Mouse (Mus musculus): Measurements from ENCODE around the gene Tbc1d22a.

Gene Tbc1d22a

DNA sequence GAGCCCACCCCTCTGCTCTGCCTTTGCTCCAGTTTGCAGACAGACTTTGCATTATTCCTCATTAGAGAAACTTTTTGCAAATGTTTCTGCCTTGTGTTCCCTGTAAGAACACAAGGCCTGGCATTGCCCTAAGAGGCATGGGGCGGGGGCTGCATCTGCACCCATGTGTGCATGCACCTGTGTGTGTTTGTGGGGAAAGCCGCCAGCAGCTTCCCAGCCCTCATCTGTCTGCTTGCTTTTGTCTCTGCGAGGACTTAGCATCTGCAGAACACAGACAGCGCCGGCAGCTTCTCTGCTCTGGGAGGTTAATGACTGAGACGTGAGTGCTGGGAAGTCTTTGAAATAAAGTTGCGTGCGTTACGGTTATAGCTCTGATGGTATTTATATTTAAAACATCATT lies 120.5 kb downstream of the Tbc1d22a start:
- no peak for DNase-seq (ENCODE audit: low spot score in 2 of 2)

DNA sequence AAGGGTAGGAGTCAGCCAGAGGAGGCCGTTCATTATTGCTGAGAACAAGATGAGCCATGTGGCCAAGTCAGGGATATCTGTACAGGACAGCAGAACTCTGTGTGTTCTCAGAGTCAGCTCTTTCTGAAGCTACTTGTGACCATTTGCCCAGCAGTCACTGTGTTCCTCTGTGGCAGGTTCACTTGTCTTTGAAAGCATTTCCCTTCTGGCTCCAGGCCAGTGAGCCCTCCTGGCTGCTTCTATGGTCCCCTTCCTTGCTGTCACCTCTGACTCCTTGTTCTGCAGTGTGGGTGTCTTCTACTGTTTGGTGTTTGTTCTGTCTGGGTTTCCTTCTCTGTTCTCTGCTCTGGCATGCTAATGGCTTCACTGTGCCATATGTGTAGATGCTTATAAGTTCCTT lies 121.5 kb downstream of the Tbc1d22a start:
- DNase-seq (ENCODE audit: low spot score in 2 of 2) = no peak

DNA sequence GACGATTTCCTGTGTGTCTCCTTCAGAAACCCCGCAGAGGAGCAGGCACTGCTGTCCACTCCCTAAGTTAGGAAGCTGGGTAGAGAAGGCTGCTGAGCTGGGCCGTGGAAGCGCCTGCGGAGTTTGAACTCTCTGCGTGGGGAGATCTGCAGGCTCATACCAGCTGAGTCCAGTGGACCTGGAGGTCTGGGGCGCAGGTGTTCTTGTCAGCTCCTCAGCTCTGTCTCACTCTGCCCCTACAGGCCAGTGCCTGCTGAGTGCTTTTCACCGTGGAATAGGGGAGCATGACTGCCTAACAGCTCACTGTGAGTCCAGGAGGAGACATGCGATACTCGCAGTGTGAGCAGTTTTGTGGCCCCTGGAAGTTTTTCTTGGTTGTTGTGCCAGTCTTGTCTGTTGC lies 123.5 kb downstream of the Tbc1d22a start:
- DNase-seq (ENCODE audit: low spot score in 2 of 2) = no peak

DNA sequence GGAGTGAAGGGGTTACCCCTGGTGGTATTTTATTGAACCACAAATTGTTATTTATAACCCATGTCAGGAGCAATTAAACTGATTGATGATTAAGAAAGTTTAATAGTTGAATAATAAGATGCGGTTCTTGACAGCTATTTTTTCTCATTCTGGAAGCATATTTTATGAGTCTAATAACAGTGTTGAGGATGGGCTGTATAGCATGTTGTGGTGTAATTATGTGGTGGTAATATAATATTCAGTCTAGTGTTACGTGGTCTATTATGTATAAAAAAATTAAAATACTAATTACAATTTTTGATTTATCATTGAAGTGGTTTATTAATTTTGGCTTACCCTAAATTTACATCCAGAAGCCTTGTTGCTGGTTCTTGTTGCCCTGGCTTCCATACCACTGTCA lies 125.5 kb downstream of the Tbc1d22a start:
- DNase-seq (ENCODE audit: low spot score in 2 of 2) = no peak

DNA sequence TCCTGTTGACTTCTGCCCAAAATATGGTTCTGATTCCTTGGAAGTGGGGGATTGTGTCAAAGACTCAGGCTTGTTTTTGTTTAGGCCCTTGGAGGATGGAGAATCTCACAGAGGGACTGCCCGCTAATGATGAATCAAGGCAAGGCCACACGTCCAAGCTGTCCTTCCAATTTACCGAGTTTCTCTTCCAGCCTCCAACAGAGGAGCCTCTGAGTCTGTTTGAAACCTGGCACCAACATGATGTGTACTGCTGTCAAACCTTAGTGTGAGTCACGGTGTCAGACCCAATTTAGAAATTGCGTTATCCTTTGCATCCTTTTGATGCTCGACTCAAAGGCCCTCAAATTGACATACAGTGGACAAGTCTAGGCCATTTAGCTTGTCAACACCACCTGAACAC lies 126.5 kb downstream of the Tbc1d22a start:
- no peak for DNase-seq (ENCODE audit: low spot score in 2 of 2)

DNA sequence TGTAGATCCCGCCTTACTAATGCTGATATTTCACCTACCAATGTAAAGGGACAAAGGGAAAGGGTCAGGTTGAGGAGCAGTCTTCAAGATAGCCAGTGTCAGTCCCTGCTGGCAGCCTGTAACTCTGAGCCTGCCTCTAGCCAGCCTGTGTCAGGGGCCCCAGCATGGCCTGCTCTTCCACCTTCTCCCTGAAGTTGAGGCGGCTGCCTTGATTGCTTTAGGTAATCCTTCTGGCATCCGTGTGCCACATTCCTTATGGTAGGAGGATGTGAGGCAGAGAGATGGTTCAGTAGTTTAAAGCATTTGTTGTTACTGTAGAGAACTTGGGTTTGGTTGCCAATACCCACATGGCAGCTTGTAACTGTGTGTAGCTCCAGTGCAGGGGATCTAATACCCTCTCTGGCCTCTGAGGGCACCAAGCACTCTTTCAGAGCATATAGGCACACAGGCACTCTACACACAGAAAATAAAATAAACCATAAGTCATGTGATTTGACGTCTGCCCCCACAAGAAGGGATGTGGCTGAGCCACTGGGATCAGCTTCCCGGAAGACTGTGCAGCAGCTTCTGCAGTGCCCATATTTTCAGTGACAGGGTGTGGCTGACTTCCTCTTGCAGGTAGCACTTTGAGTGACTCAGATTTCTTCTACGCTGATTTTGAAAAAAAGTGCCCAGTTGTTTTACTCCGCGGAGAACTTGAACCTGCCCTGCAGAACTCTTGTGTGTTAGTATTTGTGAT lies 128.5 kb downstream of the Tbc1d22a start:
- DNase-seq (ENCODE audit: low spot score in 2 of 2) = no peak

DNA sequence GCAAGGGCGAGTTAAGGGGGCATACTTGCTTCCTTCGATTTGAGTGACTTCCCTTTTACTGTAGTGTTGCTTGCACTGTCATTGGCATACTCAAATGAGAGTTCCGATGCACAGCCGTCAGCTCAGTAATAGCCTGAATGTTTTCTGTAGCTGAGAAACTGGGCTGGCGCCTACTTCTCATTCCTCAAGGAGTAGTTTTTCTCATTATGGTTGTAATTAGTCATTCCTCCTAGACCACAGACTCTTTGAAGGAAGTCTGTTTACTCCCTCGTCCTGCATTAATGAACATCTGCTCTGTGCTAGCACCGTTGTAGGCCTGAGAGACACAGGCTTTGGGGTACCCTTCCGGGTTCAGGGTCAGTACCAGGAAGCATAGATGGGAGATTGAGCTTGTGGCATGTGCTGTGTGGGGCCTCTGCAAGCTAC lies 130.7 kb downstream of the Tbc1d22a start:
- DNase-seq (ENCODE audit: low spot score in 2 of 2) = no peak

DNA sequence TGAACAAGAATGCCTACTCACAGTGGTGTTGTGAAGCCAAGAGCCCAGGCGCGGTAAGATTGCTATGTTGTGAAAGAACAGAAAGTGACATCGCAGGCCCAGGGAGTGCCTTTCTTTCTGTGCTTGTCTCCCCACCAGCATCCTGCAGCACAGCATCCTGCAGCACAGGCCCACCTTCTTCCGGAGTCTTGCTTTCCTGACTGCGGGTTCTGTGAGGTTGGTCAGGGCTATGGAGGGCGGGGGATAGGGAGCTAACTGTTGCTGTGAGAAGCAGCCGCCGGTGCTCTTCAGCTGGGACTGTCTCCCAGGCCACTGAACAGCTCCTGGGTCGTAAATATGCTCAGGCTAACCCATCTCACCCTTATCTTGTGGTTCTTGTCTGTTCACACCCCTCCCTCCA lies 131.6 kb downstream of the Tbc1d22a start:
- peak in 1 of 2 experiments; percentile 24 for DNase-seq (ENCODE audit: low spot score in 2 of 2)

DNA sequence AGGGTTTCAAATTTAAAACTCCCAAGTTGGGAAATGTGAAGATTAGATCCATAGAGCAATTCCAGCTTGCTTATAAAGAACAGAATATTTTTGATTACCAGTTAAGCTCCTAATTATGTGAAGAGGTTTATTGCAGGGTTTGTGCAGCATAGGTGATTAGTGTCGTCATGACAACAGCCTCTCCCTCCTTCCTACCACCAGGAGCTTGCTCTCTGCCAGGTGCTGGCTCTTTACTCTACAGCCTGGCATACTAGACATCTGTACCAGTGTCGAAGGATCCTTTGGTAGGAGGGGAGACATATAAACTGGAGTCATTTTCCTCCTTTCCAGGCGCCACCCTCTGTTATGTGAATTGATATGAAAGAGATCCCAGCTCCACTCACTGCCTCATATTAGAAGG lies 132.3 kb downstream of the Tbc1d22a start:
- DNase-seq (ENCODE audit: low spot score in 2 of 2) = no peak

DNA sequence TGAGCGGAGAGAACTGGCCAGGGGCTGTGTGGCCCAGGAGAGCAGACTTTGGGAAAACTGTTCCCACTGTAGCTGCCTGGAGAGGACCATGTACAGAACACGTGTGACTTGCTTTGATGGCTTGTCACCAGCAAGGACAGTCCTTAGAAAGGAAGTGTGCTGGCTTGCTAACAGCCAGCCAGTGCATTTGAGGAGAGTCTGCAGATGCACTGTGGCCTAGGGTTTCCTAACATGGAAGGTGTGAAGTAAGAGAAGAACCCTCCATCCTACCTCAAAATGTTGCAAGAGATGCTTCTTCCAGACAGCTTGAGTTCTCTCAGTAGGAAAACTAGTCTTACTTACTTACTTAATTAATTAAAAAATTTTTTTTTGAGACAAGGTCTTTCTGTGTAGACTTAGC lies 140.7 kb downstream of the Tbc1d22a start:
- DNase-seq (ENCODE audit: low spot score in 2 of 2) = no peak

DNA sequence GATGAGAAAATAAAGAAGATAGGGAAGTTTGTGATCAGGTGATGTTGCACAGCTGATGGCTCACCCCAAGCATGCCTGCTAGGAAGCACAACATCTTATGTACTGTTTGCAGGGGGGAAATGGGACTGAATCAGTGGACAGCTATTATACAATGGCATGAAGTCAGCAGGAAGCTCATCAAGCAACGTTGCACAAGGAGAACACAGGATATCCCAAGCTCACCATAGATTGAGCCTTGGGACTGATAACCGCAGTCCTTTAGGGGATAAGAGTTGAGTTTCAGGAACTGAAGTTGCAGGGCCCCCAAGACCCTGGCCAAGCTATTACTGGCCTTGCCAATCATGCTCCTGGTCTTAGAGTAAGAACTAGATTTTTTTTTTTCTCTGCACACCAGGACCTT lies 141.6 kb downstream of the Tbc1d22a start:
- no peak for DNase-seq (ENCODE audit: low spot score in 2 of 2)

DNA sequence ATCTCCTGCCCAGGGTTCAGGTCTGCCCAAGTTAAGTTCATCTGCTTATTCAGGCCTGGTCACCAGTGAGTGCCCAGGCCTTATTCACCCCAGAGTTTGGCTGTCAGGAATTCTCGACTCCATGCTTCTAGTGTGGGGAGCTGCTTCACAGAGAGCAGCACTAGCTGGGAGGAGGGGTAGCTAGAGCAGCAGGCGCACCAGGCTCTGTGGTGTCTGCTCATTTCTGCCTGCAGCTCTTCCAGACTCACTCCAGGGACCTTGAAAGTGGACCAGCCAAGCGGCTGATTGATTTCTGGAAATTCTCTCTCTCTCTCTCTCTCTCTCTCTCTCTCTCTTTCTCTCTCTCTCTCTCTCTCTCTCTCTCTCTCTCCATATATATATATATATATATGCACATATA lies 146.1 kb downstream of the Tbc1d22a start:
- no peak for DNase-seq (ENCODE audit: low spot score in 2 of 2)

DNA sequence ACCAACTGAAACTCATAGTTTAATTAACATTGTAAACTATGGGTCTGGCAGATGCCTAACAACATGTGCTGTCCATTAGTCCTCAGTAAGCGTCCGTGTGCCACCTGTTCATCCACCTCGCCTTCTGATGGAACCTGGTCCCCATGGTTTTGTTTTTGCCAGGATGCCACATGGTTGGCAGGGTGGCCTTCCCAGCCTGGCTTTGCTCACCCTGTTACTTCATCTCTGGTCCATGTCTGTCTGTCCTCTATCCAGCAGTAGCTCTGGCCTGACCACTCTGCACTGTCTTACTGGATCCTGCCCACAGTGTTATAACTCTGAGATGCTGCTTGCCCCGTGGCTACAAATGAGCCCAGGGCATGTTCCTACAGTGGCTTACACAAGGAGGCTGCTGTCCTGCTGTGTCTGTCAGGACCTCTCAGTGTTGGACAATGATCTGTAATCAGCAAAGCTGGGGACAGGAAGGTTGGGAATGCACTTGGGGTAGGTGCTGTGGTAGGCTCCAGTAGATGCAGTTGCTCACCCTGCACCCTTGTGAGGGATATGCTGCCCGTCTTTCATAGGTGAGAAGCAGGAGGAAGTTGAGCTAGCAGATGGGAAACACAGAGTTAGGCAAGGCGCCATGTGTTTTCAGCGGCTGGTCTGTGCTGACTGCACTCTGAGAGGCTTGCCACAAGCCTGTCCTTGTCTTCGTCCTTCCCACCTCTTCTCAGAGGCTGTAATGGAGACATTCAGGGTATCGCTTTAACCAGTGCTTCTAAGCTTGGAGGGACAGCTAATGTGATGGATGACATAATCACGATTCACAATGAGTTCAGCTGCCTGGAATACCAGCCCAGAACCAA lies 148.3 kb downstream of the Tbc1d22a start:
- no peak for DNase-seq (ENCODE audit: low spot score in 2 of 2)

DNA sequence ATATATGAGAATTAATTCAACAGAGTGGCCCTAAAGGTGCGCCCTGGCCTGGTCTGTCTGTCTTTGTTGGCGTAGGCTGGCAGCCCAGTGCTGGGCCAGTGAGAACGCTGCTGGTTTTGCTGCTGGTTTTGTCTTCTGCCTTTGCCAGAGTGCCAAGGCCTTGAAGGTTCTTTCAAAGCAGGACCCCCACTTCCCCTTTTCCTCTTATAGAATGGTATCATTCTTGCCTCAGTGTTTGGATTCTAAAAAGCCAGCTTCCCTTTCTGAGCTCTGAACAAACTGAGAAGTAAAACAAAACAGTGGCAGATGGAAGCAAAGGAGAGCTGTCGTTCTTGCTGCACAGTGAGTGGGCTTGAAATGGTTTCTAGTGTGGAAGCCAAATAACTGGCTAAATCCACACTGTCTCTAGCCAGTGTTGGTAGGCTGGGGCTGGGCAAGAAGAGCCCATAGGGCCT lies 149.6 kb downstream of the Tbc1d22a start:
- no peak for DNase-seq (ENCODE audit: low spot score in 2 of 2)

DNA sequence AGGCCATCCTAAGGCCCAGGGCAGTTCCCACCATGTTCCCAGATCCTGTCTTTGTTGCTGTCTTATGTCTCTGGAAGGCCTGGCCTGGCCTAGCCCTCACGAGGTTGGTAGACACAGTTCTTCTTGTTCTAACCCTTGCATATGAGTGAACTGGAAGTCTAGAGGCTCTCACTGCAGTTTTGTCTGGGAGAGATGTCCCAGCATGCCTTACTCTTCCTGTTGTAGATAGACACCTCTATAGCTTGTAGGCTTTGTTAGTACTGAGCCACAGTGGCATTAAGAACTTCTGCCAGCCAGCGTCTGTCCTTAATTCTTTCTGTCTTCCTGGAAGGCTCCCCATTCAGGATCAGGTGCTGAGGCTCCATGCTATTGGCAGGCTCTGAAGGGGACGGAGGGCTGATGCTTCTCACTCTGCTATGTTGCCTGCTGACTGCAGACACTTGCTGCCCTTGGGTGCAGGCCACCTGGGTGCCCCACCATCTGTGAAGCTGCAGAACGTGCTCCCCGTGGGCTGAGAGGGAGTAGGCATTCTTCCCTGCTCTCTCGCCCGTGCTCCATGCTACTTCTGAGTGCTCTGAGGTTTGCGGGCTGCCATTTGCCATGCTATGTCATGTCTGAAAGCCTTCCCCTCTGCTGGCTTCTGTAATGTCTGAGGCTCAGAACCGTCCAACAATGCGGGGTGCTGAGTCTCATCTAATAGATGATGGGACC lies 150.8 kb downstream of the Tbc1d22a start:
- DNase-seq (ENCODE audit: low spot score in 2 of 2) = no peak

DNA sequence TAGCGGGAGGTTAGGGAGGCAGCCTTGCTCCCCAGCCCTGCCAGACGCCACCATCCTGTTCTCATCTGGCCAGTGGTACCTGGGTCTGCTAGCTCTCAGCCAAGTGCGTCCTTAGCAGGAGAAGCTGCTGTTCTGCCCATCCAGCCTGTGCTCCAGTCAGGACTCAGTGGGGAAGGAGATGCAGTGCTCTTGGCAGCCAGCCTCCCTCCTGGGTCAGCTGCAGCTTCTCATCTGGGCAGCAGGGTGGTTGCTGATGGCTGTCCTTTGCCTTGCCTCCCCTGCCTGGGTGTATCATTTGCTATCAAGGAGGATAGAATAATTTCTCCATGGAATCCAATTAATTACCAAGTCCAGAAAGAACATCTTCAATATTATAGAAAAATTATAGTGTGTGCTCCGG lies 152.5 kb downstream of the Tbc1d22a start:
- no peak for DNase-seq (ENCODE audit: low spot score in 2 of 2)

DNA sequence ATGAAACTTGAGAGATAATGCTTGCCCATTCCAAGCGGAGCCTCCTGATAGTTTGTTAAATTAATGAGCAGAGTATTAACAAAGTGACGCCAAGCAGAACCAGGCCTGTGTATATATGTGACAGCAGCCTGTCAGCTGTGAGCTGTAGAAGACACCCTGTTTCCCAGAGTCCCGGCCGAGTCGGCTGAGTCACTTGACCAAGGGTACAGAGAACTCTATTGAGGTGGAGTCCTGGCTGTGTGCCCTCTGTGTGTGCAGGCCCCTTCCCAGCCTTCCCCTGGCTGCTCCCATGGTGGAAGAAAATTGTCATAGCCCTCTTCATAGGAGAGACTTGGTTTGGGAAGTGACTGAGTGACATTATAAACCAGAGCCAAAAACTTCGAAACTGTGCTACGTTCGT lies 153.0 kb downstream of the Tbc1d22a start:
- no peak for DNase-seq (ENCODE audit: low spot score in 2 of 2)

DNA sequence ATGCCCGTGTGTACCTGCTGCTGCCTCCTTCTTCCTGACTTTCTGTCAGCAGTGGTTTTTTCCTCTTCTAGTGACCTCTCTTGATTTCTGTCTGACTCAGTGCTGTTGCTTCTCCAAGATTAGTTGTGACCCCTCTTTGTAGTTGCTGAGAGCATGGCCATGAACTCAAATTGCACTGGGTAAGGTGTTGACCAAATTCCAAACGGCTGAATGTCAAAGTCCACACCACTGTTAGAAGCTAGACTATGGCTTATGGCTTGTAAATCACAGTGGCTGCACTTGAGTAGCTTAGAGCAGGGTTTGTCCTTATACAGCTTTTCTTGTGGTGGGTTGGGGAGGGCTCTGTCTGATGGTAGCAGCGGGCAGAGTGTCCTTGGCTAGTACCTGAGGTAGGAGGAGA lies 156.6 kb downstream of the Tbc1d22a start:
- no peak for DNase-seq (ENCODE audit: low spot score in 2 of 2)

DNA sequence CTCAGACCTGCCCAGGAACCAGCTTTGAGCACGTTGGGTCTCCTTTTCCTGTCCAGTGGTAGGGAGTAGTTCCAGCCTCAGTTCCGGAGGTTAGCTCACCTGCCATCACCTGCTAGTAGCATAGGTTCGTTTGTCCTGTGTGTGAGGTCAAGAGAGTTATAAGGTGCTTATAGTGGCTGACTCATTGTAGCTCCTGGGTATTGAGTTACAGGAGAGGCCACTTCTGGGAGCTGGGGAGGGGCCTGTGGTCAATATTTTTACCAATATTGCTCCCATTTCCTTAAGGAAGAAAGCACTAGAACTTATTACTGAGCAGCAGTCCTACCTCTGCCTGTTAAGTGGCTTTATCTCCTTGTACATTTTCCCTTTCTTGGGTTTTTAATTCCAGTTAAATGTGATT lies 161.0 kb downstream of the Tbc1d22a start:
- no peak for DNase-seq (ENCODE audit: low spot score in 2 of 2)

DNA sequence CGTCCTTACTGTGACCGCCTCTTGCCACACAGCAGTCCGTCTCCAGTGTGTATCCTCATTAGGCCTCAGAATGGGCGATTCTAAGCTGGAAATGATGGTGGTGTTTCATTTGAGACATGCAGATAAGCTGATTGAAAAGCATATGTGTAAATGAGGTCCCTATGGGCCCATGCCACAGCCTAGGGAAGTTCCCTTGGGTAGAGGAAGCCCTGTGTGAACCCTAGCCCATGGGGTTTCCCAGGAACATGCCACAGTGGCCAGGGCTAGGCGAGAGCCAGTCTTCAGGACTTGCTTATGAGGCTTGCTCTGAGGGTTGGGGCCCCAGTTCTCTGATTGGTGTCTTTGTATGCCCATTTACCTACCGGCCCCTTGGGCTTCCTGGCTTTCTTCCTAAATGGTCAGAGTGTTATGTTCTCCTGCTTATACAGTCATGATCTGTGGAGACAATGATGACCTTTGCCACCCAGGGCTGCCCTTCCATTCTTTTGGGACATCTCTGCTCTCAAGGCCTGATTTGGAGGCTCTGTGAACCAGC lies 161.7 kb downstream of the Tbc1d22a start:
- DNase-seq (ENCODE audit: low spot score in 2 of 2) = no peak

DNA sequence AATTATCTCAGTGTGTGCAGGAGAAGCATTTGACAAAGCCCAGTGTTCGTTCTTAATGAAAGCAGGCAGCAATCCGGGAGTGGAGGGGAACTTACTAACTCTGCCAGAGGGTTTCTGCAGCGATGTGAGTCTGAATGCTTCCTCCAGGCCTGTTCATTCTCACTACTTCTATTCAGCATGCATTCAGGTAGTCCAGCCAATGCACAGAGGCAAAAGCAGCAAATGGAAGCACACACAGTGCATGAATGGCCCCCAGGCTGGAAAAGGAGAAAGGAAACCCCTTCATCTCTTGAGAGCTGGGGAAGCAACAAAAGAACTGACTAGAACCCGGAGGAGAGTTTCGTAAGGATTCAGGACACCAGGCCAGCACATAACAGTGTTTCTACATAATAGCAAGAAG lies 169.0 kb downstream of the Tbc1d22a start:
- DNase-seq (ENCODE audit: low spot score in 2 of 2) = no peak

DNA sequence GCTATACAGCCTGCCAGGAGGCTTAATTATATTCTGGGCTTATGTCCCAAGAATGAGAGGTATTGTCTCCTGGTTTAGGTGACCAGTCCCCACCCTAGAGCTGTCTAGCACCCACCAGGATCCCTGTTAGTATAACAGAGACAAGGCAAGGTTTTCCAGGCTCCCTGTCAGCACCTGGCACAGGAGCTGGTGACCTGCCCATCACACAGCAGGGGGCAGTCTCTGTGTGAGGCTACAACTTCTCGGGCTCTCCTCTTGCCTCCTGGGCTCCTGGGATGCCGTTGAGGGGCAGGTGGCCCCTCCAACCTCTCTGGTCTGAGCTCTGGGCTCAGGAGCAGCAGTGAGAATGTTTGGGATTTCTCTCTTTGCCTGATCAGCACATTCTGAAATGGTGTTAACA lies 171.2 kb downstream of the Tbc1d22a start:
- DNase-seq (ENCODE audit: low spot score in 2 of 2) = no peak
